Mouse (Mus musculus): ENCODE data around the gene Fam170b. TPM values are rescaled to one million over a fixed set of nuclear protein-coding genes. Genes with fewer than 3 reads are reported as not detected.

Gene Fam170b
- polyA plus RNA-seq, 1 experiment from 2014 or later, result 0.11 TPM

DNA sequence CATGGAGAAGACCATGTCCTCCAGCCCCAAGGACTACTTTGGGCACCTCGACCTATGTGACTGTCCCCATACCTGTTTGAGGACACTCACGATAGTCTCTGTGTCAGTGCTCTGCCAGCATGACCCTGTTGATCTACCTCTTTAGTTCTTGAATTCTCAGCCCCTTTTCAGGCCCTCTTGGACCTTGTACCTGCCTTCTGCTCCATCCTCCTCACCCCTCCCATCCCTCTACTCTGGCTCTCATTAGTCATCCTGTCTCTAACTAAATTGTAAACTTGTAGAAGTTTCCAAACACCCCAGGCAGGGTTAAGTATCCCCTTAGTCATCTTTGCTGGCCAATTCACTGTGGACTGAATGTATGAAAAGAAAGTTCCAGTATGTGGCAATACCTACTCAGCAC lies 36.0 kb upstream of the Fam170b start:
- Histone ChIP-seq H3K36me3 (replicated peaks; ENCODE audit: insufficient read depth, low read length) (no peaks in the 10 kb centered on the region), H3K9ac (replicated peaks) (no peak overlapping the region), H3K4me1 (ENCODE audit: insufficient read depth) (no peaks in the 10 kb centered on the region; the same call in 1 of the 2 replicates), H3K9me3 (ENCODE audit: low read length) (no peaks in the 10 kb centered on the region), H3K27me3 (ENCODE audit: insufficient read depth, low read length) (no peaks in the 10 kb centered on the region), H3K27ac (ENCODE audit: low read depth) (no peak overlapping the region), H3K4me3 (ENCODE audit: low read depth, low read length) (no peak overlapping the region), H3K4me2 (ENCODE audit: low read depth, low read length) (no peak overlapping the region)
- TF ChIP-seq EP300 (IDR thresholded peaks at IDR 0.05; ENCODE audit: low read depth) (no peak), CTCF (IDR thresholded peaks at IDR 0.05; ENCODE audit: low read depth) (no peak)
- 60% methylated on average over 2 of the region's 2 CpGs for WGBS (ENCODE audit: insufficient replicate concordance)
- DNase-seq (no peak), ATAC-seq (no peak)

GRCm38 (mm10) chr14:32798355-32798754 lies 35.4 kb upstream of the Fam170b start:
- 28% methylated on average over 4 of the region's 4 CpGs for WGBS (ENCODE audit: insufficient replicate concordance)
- H3K4me2 ChIP-seq (ENCODE audit: low read depth, low read length), result no peak overlapping the region
- H3K4me1 ChIP-seq (ENCODE audit: insufficient read depth), result no peaks in the 10 kb centered on the region; the same call in 1 of the 2 replicates
- no peaks in the 10 kb centered on the region for H3K9me3 ChIP-seq (ENCODE audit: low read length)
- H3K27ac ChIP-seq (ENCODE audit: low read depth), result no peak overlapping the region
- no peak for TF ChIP-seq CTCF (IDR thresholded peaks at IDR 0.05; ENCODE audit: low read depth)
- no peak for TF ChIP-seq EP300 (IDR thresholded peaks at IDR 0.05; ENCODE audit: low read depth)
- H3K36me3 ChIP-seq (replicated peaks; ENCODE audit: insufficient read depth, low read length), result no peaks in the 10 kb centered on the region
- DNase-seq (no peak), ATAC-seq (no peak)
- no peaks in the 10 kb centered on the region for H3K27me3 ChIP-seq (ENCODE audit: insufficient read depth, low read length)
- no peak overlapping the region for H3K4me3 ChIP-seq (ENCODE audit: low read depth, low read length)
- no peak overlapping the region for H3K9ac ChIP-seq (replicated peaks)

GRCm38 (mm10) chr14:32800048-32800447 lies 33.7 kb upstream of the Fam170b start:
- DNase-seq (no peak), ATAC-seq (no peak)
- H3K9me3 ChIP-seq (ENCODE audit: low read length), result no peaks in the 10 kb centered on the region
- no peak overlapping the region for H3K4me2 ChIP-seq (ENCODE audit: low read depth, low read length)
- no peaks in the 10 kb centered on the region for H3K27me3 ChIP-seq (ENCODE audit: insufficient read depth, low read length)
- no peaks in the 10 kb centered on the region; the same call in 1 of the 2 replicates for H3K4me1 ChIP-seq (ENCODE audit: insufficient read depth)
- H3K9ac ChIP-seq (replicated peaks), result no peak overlapping the region
- no peak overlapping the region for H3K27ac ChIP-seq (ENCODE audit: low read depth)
- WGBS (ENCODE audit: insufficient replicate concordance), result 84% methylated on average over 7 of the region's 7 CpGs
- H3K36me3 ChIP-seq (replicated peaks; ENCODE audit: insufficient read depth, low read length), result no peaks in the 10 kb centered on the region
- TF ChIP-seq CTCF (IDR thresholded peaks at IDR 0.05; ENCODE audit: low read depth) (no peak), EP300 (IDR thresholded peaks at IDR 0.05; ENCODE audit: low read depth) (no peak)
- no peak overlapping the region for H3K4me3 ChIP-seq (ENCODE audit: low read depth, low read length)

DNA sequence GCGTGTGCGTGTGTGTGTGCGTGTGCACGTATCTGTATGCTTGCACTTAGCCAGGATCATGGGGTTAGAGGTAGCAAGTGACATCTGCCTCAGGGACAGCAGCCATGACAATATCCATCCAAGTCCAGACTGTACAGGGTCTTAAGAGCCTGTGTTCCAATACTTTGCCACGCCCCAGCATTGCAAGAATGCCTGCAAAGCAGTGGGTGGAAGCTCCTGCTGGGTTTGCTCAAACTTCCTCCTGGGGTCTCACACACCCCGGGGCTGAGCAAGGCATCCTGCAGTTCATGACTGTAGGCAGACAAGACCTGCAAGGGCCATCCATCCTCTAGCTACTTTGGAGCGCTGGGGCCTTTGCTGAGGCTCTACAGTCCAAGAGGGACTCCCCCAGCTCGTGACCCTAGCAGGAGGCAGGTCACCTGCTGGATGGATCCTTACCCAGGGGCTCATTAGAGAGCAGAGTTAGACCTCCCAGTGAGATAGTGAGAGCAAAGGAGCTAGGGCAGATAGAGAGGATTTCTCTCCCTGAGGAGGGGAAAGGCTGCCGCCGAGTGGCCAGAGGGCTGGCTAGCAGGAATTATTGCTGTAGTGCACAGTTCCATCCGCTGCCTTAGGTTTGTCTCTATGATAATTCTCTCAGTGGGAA lies 32.6 kb upstream of the Fam170b start:
- DNase-seq (peak; percentile 39), ATAC-seq (no peak)
- Histone ChIP-seq H3K4me1 (ENCODE audit: insufficient read depth) (no peaks in the 10 kb centered on the region; the same call in 1 of the 2 replicates), H3K27ac (ENCODE audit: low read depth) (no peak overlapping the region), H3K36me3 (replicated peaks; ENCODE audit: insufficient read depth, low read length) (no peaks in the 10 kb centered on the region), H3K4me3 (ENCODE audit: low read depth, low read length) (no peak overlapping the region), H3K4me2 (ENCODE audit: low read depth, low read length) (no peak overlapping the region), H3K27me3 (ENCODE audit: insufficient read depth, low read length) (no peaks in the 10 kb centered on the region), H3K9me3 (ENCODE audit: low read length) (no peaks in the 10 kb centered on the region), H3K9ac (replicated peaks) (no peak overlapping the region)
- peak; percentile 63 for TF ChIP-seq CTCF (IDR thresholded peaks at IDR 0.05; ENCODE audit: low read depth)
- no peak for TF ChIP-seq EP300 (IDR thresholded peaks at IDR 0.05; ENCODE audit: low read depth)
- WGBS (ENCODE audit: insufficient replicate concordance), result 59% methylated on average over 11 of the region's 11 CpGs

DNA sequence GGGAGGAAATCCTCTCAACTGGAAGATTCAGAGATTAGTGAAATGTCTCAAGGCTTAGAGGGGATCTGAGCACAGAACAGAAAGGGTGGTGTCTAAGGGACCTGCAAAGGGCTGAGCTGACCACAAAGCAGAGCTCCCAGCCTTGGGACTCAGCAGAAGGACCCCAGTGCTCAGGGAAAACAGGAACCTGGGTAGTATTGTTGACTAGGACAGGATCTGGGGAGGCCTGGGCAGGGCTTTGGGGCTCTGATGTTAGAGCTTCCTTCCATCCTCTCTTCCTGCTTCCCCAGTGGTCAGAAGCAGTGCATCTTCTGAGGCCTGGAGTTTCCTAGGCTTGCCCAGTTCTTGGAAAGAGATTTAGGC lies 32.1 kb upstream of the Fam170b start:
- Histone ChIP-seq H3K4me3 (ENCODE audit: low read depth, low read length) (no peak overlapping the region), H3K4me1 (ENCODE audit: insufficient read depth) (no peaks in the 10 kb centered on the region; the same call in 1 of the 2 replicates), H3K27me3 (ENCODE audit: insufficient read depth, low read length) (no peaks in the 10 kb centered on the region), H3K9ac (replicated peaks) (no peak overlapping the region), H3K36me3 (replicated peaks; ENCODE audit: insufficient read depth, low read length) (no peaks in the 10 kb centered on the region), H3K27ac (ENCODE audit: low read depth) (no peak overlapping the region), H3K9me3 (ENCODE audit: low read length) (no peaks in the 10 kb centered on the region), H3K4me2 (ENCODE audit: low read depth, low read length) (no peak overlapping the region)
- no peak for ATAC-seq
- no peak for DNase-seq
- TF ChIP-seq CTCF (IDR thresholded peaks at IDR 0.05; ENCODE audit: low read depth) (no peak), EP300 (IDR thresholded peaks at IDR 0.05; ENCODE audit: low read depth) (no peak)

DNA sequence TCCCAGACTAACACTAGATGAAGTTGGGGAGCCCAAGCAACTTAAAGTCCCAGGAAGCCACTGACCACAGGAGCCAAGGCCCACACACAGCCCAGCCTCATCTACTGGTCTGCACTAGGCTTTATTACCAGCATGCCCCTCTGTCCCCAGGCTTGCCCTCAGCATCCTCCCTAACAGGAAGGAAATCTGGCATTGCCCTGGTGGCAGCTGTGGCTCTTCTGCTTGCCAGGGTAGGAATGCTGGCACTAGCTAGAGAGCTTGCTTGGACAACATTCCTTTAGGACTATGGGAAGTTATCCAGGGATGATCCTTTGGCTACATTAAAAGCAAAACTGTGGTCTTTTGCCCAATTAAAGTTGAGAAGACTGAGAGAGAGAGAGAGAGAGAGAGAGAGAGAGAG lies 23.7 kb upstream of the Fam170b start:
- DNase-seq (no peak), ATAC-seq (no peak)
- Histone ChIP-seq H3K36me3 (replicated peaks; ENCODE audit: insufficient read depth, low read length) (no peaks in the 10 kb centered on the region), H3K9ac (replicated peaks) (no peak overlapping the region), H3K27me3 (ENCODE audit: insufficient read depth, low read length) (no peaks in the 10 kb centered on the region), H3K4me2 (ENCODE audit: low read depth, low read length) (no peak overlapping the region), H3K9me3 (ENCODE audit: low read length) (no peaks in the 10 kb centered on the region), H3K4me1 (ENCODE audit: insufficient read depth) (no peaks in the 10 kb centered on the region), H3K4me3 (ENCODE audit: low read depth, low read length) (no peak overlapping the region), H3K27ac (ENCODE audit: low read depth) (no peak overlapping the region)
- no peak for TF ChIP-seq CTCF (IDR thresholded peaks at IDR 0.05; ENCODE audit: low read depth)

DNA sequence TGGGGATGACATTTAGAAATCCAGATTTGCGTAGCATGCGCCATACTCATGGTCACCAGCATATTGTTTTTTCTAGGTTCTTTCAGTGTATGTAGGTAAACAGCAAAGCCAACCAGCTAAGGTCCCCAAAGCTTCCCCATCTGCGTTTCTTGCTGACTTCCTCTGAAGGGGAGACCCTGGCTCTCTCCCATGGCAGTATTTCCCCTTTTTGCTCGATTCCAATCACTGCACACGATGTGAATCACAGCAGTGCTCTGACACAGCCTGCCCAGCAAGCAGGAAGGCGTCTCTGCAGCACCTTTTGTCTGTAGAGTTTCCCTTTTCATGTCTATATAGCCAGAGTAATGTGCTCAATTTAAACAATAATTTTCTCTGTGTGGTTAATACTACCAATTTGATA lies 21.3 kb upstream of the Fam170b start:
- H3K27me3 ChIP-seq (ENCODE audit: insufficient read depth, low read length), result no peaks in the 10 kb centered on the region
- no peak overlapping the region for H3K4me2 ChIP-seq (ENCODE audit: low read depth, low read length)
- 44% methylated on average over 6 of the region's 6 CpGs for WGBS (ENCODE audit: insufficient replicate concordance)
- no peaks in the 10 kb centered on the region for H3K4me1 ChIP-seq (ENCODE audit: insufficient read depth)
- H3K9me3 ChIP-seq (ENCODE audit: low read length), result no peaks in the 10 kb centered on the region
- H3K9ac ChIP-seq (replicated peaks), result no peak overlapping the region
- no peaks in the 10 kb centered on the region for H3K36me3 ChIP-seq (replicated peaks; ENCODE audit: insufficient read depth, low read length)
- no peak overlapping the region for H3K27ac ChIP-seq (ENCODE audit: low read depth)
- no peak for TF ChIP-seq EP300 (IDR thresholded peaks at IDR 0.05; ENCODE audit: low read depth)
- TF ChIP-seq CTCF (IDR thresholded peaks at IDR 0.05; ENCODE audit: low read depth), result no peak
- H3K4me3 ChIP-seq (ENCODE audit: low read depth, low read length), result no peak overlapping the region
- ATAC-seq (no peak), DNase-seq (no peak)
